Mouse (Mus musculus): Measurements from ENCODE around the gene Emid1. TPM values are rescaled to one million over a fixed set of nuclear protein-coding genes. Genes with fewer than 3 reads are reported as not detected.

The Emid1 gene
- polyA plus RNA-seq, 1 experiment from 2014 or later: 178 TPM

DNA sequence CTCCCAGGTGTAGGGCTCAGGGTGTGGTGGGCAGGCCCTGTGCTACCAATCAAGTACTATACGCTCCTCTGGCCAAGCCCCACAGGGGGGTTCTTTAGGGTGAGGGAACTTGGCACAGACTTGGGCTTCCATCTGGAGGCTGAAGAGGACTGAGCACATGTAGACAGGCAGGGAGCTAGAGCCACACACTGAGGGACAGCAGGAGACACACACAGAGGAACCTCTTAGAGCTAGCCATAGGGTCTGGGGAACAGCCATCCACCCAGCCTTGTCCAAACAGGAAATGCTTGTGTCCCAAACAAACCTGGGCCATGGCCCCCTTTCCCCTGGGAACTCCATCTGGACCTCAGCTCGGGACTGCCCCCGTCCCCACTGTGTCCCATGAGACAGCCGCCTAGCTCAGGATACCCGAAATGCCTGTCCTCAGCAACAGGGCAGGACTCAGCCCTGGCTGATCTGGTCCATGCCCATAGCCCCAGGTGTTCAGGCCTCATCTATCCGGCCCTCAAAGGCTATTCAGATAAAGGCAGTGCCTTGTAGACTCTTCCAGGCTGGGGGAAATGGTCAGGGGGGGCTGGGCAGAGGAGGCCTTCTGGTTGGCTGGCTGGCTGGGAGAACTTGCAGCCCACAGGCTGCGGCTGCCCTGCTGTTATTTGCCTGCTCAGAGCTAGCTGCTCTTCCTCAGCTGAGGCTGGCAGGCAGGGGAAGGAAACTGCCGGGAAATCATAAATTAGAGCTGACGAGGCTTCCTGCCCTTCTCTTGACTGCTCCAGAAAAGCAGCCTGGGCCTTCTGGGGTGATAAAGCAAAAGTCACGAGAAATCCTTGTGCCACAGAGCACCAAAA is 3.1 kb upstream of the Emid1 start:
- peaks cover 41% of the 10 kb centered on the region for H3K4me1 ChIP-seq (ENCODE audit: control insufficient read depth, insufficient read depth, low read length)
- H3K4me3 ChIP-seq (ENCODE audit: low read length): no peak overlapping the region
- H3K9ac ChIP-seq (ENCODE audit: low read depth, low read length): no peak overlapping the region; the same call in 1 of the 2 replicates
- H3K27ac ChIP-seq (ENCODE audit: low read depth, low read length): peak overlapping the region; percentile 81
- no peaks in the 10 kb centered on the region; the same call in 1 of the 2 replicates for H3K27me3 ChIP-seq (ENCODE audit: control insufficient read depth, insufficient read depth, low read length)
- H3K9me3 ChIP-seq (ENCODE audit: control insufficient read depth, low read length): no peaks in the 10 kb centered on the region
- H3K4me2 ChIP-seq (replicated peaks; ENCODE audit: low read depth, low read length): no peak overlapping the region
- WGBS: 28% methylated on average over 10 of the region's 10 CpGs
- no peaks in the 10 kb centered on the region for H3K36me3 ChIP-seq (ENCODE audit: control insufficient read depth, insufficient read depth, low read length)
- ATAC-seq (ENCODE audit: low FRiP score, low TSS enrichment): peak; percentile 33

- no peak for ATAC-seq (ENCODE audit: low FRiP score, low TSS enrichment)
- H3K9me3 ChIP-seq (ENCODE audit: control insufficient read depth, low read length): no peaks in the 10 kb centered on the region
- WGBS: 27% methylated on average over 4 of the region's 4 CpGs
- H3K4me2 ChIP-seq (replicated peaks; ENCODE audit: low read depth, low read length): peak overlapping the region; percentile 85
- no peaks in the 10 kb centered on the region for H3K36me3 ChIP-seq (ENCODE audit: control insufficient read depth, insufficient read depth, low read length)
- peak overlapping the region; percentile 85 for H3K9ac ChIP-seq (ENCODE audit: low read depth, low read length)
- peaks cover 63% of the 10 kb centered on the region for H3K4me1 ChIP-seq (ENCODE audit: control insufficient read depth, insufficient read depth, low read length)
- H3K4me3 ChIP-seq (ENCODE audit: low read length): peak overlapping the region; percentile 69
- no peaks in the 10 kb centered on the region; the same call in 1 of the 2 replicates for H3K27me3 ChIP-seq (ENCODE audit: control insufficient read depth, insufficient read depth, low read length)
- H3K27ac ChIP-seq (ENCODE audit: low read depth, low read length): peak overlapping the region; percentile 85
Measured at GRCm38 (mm10) chr11:5151247-5151630, 818 bp downstream of the Emid1 start.

- peak overlapping the region; percentile 85 for H3K4me2 ChIP-seq (replicated peaks; ENCODE audit: low read depth, low read length)
- no peaks in the 10 kb centered on the region for H3K36me3 ChIP-seq (ENCODE audit: control insufficient read depth, insufficient read depth, low read length)
- 50% methylated on average over 9 of the region's 9 CpGs for WGBS
- H3K4me1 ChIP-seq (ENCODE audit: control insufficient read depth, insufficient read depth, low read length): peaks cover 63% of the 10 kb centered on the region
- no peaks in the 10 kb centered on the region for H3K9me3 ChIP-seq (ENCODE audit: control insufficient read depth, low read length)
- peak overlapping the region; percentile 85 for H3K9ac ChIP-seq (ENCODE audit: low read depth, low read length)
- no peak for ATAC-seq (ENCODE audit: low FRiP score, low TSS enrichment)
- H3K27ac ChIP-seq (ENCODE audit: low read depth, low read length): peak overlapping the region; percentile 85; the same call in 1 of the 2 replicates
- H3K27me3 ChIP-seq (ENCODE audit: control insufficient read depth, insufficient read depth, low read length): no peaks in the 10 kb centered on the region; the same call in 1 of the 2 replicates
- peak overlapping the region; percentile 69 for H3K4me3 ChIP-seq (ENCODE audit: low read length)
Measured at GRCm38 (mm10) chr11:5150416-5151246, 1.4 kb downstream of the Emid1 start.

- Histone ChIP-seq H3K4me1 (ENCODE audit: control insufficient read depth, insufficient read depth, low read length) (peaks cover 58% of the 10 kb centered on the region), H3K9me3 (ENCODE audit: control insufficient read depth, low read length) (no peaks in the 10 kb centered on the region), H3K36me3 (ENCODE audit: control insufficient read depth, insufficient read depth, low read length) (no peaks in the 10 kb centered on the region), H3K27ac (ENCODE audit: low read depth, low read length) (peak overlapping the region; percentile 85), H3K27me3 (ENCODE audit: control insufficient read depth, insufficient read depth, low read length) (no peaks in the 10 kb centered on the region; the same call in 1 of the 2 replicates), H3K4me2 (replicated peaks; ENCODE audit: low read depth, low read length) (peak overlapping the region; percentile 85), H3K9ac (ENCODE audit: low read depth, low read length) (peak overlapping the region; percentile 47; the same call in 1 of the 2 replicates), H3K4me3 (ENCODE audit: low read length) (no peak overlapping the region; the same call in 1 of the 2 replicates)
- no peak for ATAC-seq (ENCODE audit: low FRiP score, low TSS enrichment)
- WGBS: 65% methylated on average over 9 of the region's 9 CpGs
Measured at GRCm38 (mm10) chr11:5149955-5150354, 2.1 kb downstream of the Emid1 start.

- Histone ChIP-seq H3K4me2 (replicated peaks; ENCODE audit: low read depth, low read length) (peak overlapping the region; percentile 85), H3K27me3 (ENCODE audit: control insufficient read depth, insufficient read depth, low read length) (no peaks in the 10 kb centered on the region; the same call in 1 of the 2 replicates), H3K9ac (ENCODE audit: low read depth, low read length) (peak overlapping the region; percentile 47), H3K4me3 (ENCODE audit: low read length) (no peak overlapping the region; the same call in 1 of the 2 replicates), H3K9me3 (ENCODE audit: control insufficient read depth, low read length) (no peaks in the 10 kb centered on the region), H3K27ac (ENCODE audit: low read depth, low read length) (peak overlapping the region; percentile 85), H3K36me3 (ENCODE audit: control insufficient read depth, insufficient read depth, low read length) (no peaks in the 10 kb centered on the region), H3K4me1 (ENCODE audit: control insufficient read depth, insufficient read depth, low read length) (peaks cover 55% of the 10 kb centered on the region)
- WGBS: 7% methylated on average over 7 of the region's 7 CpGs
- peak; percentile 63; the same call in 1 of the 2 replicates for ATAC-seq (ENCODE audit: low FRiP score, low TSS enrichment)
Measured at GRCm38 (mm10) chr11:5149249-5149648, 2.8 kb downstream of the Emid1 start.

- peak; percentile 80 for ATAC-seq (ENCODE audit: low FRiP score, low TSS enrichment)
- Histone ChIP-seq H3K4me2 (replicated peaks; ENCODE audit: low read depth, low read length) (no peak overlapping the region), H3K9me3 (ENCODE audit: control insufficient read depth, low read length) (no peaks in the 10 kb centered on the region), H3K9ac (ENCODE audit: low read depth, low read length) (no peak overlapping the region), H3K4me3 (ENCODE audit: low read length) (no peak overlapping the region), H3K27me3 (ENCODE audit: control insufficient read depth, insufficient read depth, low read length) (no peaks in the 10 kb centered on the region), H3K4me1 (ENCODE audit: control insufficient read depth, insufficient read depth, low read length) (peaks cover 52% of the 10 kb centered on the region), H3K36me3 (ENCODE audit: control insufficient read depth, insufficient read depth, low read length) (peaks cover 7% of the 10 kb centered on the region; the same call in 1 of the 2 replicates), H3K27ac (ENCODE audit: low read depth, low read length) (peak overlapping the region; percentile 79)
- WGBS: 37% methylated on average over 3 of the region's 3 CpGs
Measured at GRCm38 (mm10) chr11:5145600-5145999, 6.5 kb downstream of the Emid1 start.

DNA sequence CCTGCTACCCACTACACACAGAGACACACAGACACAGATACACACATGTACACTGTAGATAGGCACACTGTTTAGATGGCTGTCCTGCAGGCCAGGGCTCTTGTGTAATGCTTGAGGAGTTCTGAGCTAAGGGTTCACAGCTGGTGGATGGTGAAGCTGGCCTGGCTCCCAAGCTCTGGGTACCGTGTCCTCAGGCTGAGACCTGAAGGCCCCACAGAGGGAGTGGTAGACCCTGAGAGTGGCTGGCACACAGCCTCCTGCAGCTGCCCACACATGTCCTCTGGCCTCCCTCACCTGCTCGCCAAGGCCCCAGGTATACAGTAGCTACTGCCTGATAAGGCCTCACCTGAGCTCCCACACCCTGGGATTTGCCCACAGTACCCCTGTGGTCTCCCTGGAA is 10.1 kb downstream of the Emid1 start:
- Histone ChIP-seq H3K9ac (ENCODE audit: low read depth, low read length) (no peak overlapping the region), H3K4me3 (ENCODE audit: low read length) (no peak overlapping the region)
- ATAC-seq (ENCODE audit: low FRiP score, low TSS enrichment): no peak

GRCm38 (mm10) chr11:5141252-5141651 is 10.8 kb downstream of the Emid1 start:
- H3K9me3 ChIP-seq (ENCODE audit: control insufficient read depth, low read length): no peaks in the 10 kb centered on the region
- H3K27ac ChIP-seq (ENCODE audit: low read depth, low read length): peak overlapping the region; percentile 24; the same call in 1 of the 2 replicates
- H3K27me3 ChIP-seq (ENCODE audit: control insufficient read depth, insufficient read depth, low read length): no peaks in the 10 kb centered on the region
- no peak overlapping the region for H3K4me3 ChIP-seq (ENCODE audit: low read length)
- H3K4me1 ChIP-seq (ENCODE audit: control insufficient read depth, insufficient read depth, low read length): peaks cover 30% of the 10 kb centered on the region
- no peak overlapping the region for H3K4me2 ChIP-seq (replicated peaks; ENCODE audit: low read depth, low read length)
- WGBS: 73% methylated on average over 5 of the region's 5 CpGs
- no peak overlapping the region for H3K9ac ChIP-seq (ENCODE audit: low read depth, low read length)
- ATAC-seq (ENCODE audit: low FRiP score, low TSS enrichment): no peak
- H3K36me3 ChIP-seq (ENCODE audit: control insufficient read depth, insufficient read depth, low read length): peaks cover 15% of the 10 kb centered on the region; the same call in 1 of the 2 replicates

More for the DNA sequence above, 10.1 kb downstream of the Emid1 start:
- no peak overlapping the region for H3K4me2 ChIP-seq (replicated peaks; ENCODE audit: low read depth, low read length)
- WGBS: 100% methylated on average over 2 of the region's 2 CpGs
- H3K4me1 ChIP-seq (ENCODE audit: control insufficient read depth, insufficient read depth, low read length): peaks cover 31% of the 10 kb centered on the region
- no peaks in the 10 kb centered on the region for H3K9me3 ChIP-seq (ENCODE audit: control insufficient read depth, low read length)
- H3K36me3 ChIP-seq (ENCODE audit: control insufficient read depth, insufficient read depth, low read length): peaks cover 15% of the 10 kb centered on the region; the same call in 1 of the 2 replicates
- no peak overlapping the region for H3K27ac ChIP-seq (ENCODE audit: low read depth, low read length)
- no peaks in the 10 kb centered on the region for H3K27me3 ChIP-seq (ENCODE audit: control insufficient read depth, insufficient read depth, low read length)

All from kidney, embryonic 14.5 days (tissue).